Comparison of ENCODE assay signal across 24 mouse cellular contexts in the genomic region with DNA sequence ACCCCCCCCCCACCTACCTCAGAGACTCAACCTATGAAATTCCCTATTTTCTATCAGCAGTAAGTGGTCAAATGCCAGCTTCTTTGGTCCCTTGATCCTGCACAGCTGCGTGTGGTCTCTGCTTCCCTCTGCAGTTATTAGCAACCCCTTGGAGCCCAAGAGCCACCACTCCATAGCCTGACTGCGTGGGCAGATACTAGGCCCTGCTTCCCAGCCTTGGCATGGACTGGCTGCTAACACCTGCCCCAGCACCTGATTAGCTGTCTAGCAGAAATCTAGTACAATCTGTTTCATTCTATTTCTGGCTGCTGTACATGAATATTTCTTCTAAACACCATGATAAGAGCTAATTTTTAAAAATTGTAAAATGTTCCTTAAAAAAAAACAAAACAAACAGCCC.
"Had no signal": no experiment of that assay in that cellular context is flagged by ENCODE, and none has a peak within 500 bp of the region (broad histone marks: within the 10 kb centered on the region; RNA-seq: fewer than 3 reads in every experiment).

No protein-coding gene starts in this region.

- DNase-seq: gastrocnemius, postnatal 14 days; gastrocnemius, postnatal 36 days; heart, adult 11 months; heart, adult 2 months; heart, postnatal 14 days; heart, postnatal 36 days; kidney, adult 11 months; kidney, adult 2 months; kidney, adult 9 months; kidney, postnatal 10 days; kidney, postnatal 25 days; kidney, postnatal 4 days; liver; liver, embryonic 13.5 days had no signal

- H3K9ac ChIP-seq: hindbrain, embryonic 13.5 days; hindbrain, embryonic 15.5 days; limb, embryonic 12.5 days; liver, embryonic 13.5 days; liver, embryonic 15.5 days had no signal

- H3K4me3 ChIP-seq: heart, adult 2 months; hindbrain, embryonic 13.5 days; hindbrain, embryonic 15.5 days; layer of hippocampus, adult 2 months; left cerebral cortex, adult 2 months; limb, embryonic 10.5 days; limb, embryonic 12.5 days; liver, embryonic 13.5 days; liver, embryonic 15.5 days had no signal

- H3K27ac ChIP-seq: heart, adult 2 months; hindbrain, embryonic 13.5 days; hindbrain, embryonic 15.5 days; hindbrain, postnatal 0 days; left cerebral cortex, adult 2 months; limb, embryonic 10.5 days; limb, embryonic 12.5 days; liver, embryonic 13.5 days; liver, embryonic 15.5 days had no signal

- ATAC-seq: hindbrain, postnatal 0 days had no signal

- H3K4me2 ChIP-seq: heart, embryonic 11.5 days; hindbrain, embryonic 13.5 days; hindbrain, embryonic 15.5 days; limb, embryonic 12.5 days; liver, embryonic 11.5 days; liver, embryonic 13.5 days; liver, embryonic 15.5 days had no signal

- H3K36me3 ChIP-seq: hindbrain, embryonic 13.5 days; hindbrain, embryonic 15.5 days; limb, embryonic 10.5 days; limb, embryonic 12.5 days; liver, embryonic 13.5 days; liver, embryonic 15.5 days had no signal

- H3K27me3 ChIP-seq: hindbrain, embryonic 13.5 days; hindbrain, embryonic 15.5 days; liver, embryonic 15.5 days had no signal

- H3K9me3 ChIP-seq: hindbrain, embryonic 13.5 days; hindbrain, embryonic 15.5 days; limb, embryonic 10.5 days; limb, embryonic 12.5 days; liver, embryonic 13.5 days; liver, embryonic 15.5 days had no signal

- H3K4me1 ChIP-seq: limb, embryonic 12.5 days; liver, embryonic 15.5 days had no signal
